Mouse (Mus musculus) kidney, adult 2 months (tissue): ENCODE measurements around the gene Ppil1. TPM values are rescaled to one million over a fixed set of nuclear protein-coding genes. Genes with fewer than 3 reads are reported as not detected.
A peak's percentile ranks its signal among the peaks of the same experiment; 100 is the strongest.
"Not testable (repeated sequence)": the region's sequence is repeated elsewhere in the genome, so short reads cannot be mapped to it uniquely, and the experiment has no call there.

ENCODE experiments used
- DNase-seq: peaks from one replicate; pipeline ENCODE4 v3.0.0; 2021
- H3K27ac ChIP-seq: fragments of 200-500 bp; 2 replicates; pipeline ENCODE4 v1.5.1; 2012; ENCODE audit warnings: low read depth, low read length, control low read depth, inconsistent platforms; ENCODE audit not compliant: insufficient read depth
- H3K27me3 ChIP-seq: fragments of 200-500 bp; replicated peaks from 2 replicates; pipeline ENCODE4 v1.6.1; 2012; ENCODE audit warnings: mild to moderate bottlenecking, moderate library complexity, low read length, inconsistent platforms; ENCODE audit not compliant: control insufficient read depth, insufficient read depth
- H3K36me3 ChIP-seq: fragments of 200-500 bp; 2 replicates; pipeline ENCODE4 v1.6.1; 2012; ENCODE audit warnings: mild to moderate bottlenecking, moderate library complexity, low read length, inconsistent platforms; ENCODE audit not compliant: control insufficient read depth, insufficient read depth
- H3K4me1 ChIP-seq: fragments of 200-500 bp; 2 replicates; pipeline ENCODE4 v1.6.1; 2011; ENCODE audit warnings: low read length; ENCODE audit not compliant: control insufficient read depth, insufficient read depth
- H3K4me3 ChIP-seq: fragments of 200-500 bp; 2 replicates; pipeline ENCODE4 v1.5.1; 2011; ENCODE audit warnings: mild to moderate bottlenecking, low read depth, low read length, control low read depth; ENCODE audit not compliant: insufficient read depth
- CTCF ChIP-seq: fragments of 200-500 bp; conservative IDR thresholded peaks from 2 replicates; pipeline ENCODE4 v1.5.1; 2011; ENCODE audit warnings: low read depth, mild to moderate bottlenecking, control low read depth, low read length, moderate library complexity, mixed read lengths; ENCODE audit not compliant: insufficient read depth, insufficient read length
- POLR2A ChIP-seq: fragments of 200-500 bp; IDR thresholded peaks from one replicate; pipeline ENCODE4 v1.6.1; 2011; ENCODE audit warnings: low read depth, low read length, control low read depth
- WGBS: fragments of 180-500 bp; shearing (Covaris S2); methylation state at CpG from one replicate; pipeline ENCODE4 v1.1.7; 2018; 5-methylcytosine and 5-hydroxymethylcytosine counted together
- polyA plus RNA-seq: library from polyadenylated mRNA; depleted of rRNA; stranded (reverse); fragments of >200 nt; gene quantifications from 2 replicates; pipeline ENCODE4 v1.2.3, GENCODE M21; 2012

Gene Ppil1
- polyA plus RNA-seq, 1 experiment: 23.5 TPM

DNA sequence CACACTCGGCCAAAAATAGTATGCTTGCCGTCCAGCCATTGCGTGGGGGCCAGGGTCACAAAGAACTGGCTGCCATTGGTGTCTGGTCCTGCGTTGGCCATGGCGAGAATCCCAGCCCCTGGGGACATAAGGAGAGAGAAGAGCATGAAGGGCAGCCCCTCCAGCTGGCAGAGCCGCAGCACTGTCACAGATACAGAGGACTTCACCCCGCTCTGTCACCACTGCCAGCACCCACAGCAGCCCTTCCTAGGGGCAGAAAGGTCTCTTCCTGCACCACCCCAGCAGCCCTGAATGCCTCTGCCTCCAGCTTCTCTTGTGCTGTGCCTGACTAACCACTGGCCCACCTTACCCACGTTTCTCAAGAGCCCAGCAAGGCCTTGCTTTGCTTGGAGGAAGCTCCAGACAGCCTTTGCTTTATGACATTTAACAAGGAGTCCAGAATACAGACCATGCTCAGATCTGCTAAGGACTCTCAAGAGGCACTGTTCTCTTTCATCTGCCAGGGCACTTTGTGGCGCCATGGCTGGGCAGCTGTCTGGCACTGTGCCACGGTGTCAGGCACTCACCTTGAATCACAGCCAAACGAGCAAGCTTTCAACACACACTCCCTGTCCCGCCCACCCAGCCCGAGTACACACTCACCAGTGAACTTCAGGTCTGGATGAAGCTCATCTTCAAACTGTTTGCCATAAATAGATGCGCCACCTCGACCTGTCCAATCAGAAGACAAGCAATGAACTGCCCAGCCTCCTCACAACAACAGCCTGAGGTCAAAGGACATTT, 12.2 kb downstream of the Ppil1 start:
- TF ChIP-seq CTCF (no peak), POLR2A (no peak)
- WGBS: 54% methylated on average over 15 of the region's 15 CpGs
- peak; percentile 93 for DNase-seq

GRCm38 (mm10) chr17:29251006-29251405, 13.0 kb downstream of the Ppil1 start:
- H3K4me1 ChIP-seq: peaks cover 19% of the 10 kb centered on the region
- not testable (repeated sequence) for H3K4me3 ChIP-seq, DNase-seq, H3K27ac ChIP-seq, H3K27me3 ChIP-seq, H3K36me3 ChIP-seq
- 84% methylated on average over 14 of the region's 14 CpGs for WGBS

More for the DNA sequence above, 12.2 kb downstream of the Ppil1 start:
- no peaks in the 10 kb centered on the region for H3K27me3 ChIP-seq
- no peaks in the 10 kb centered on the region for H3K36me3 ChIP-seq
- H3K4me3 ChIP-seq: no peak overlapping the region
- peaks cover 23% of the 10 kb centered on the region for H3K4me1 ChIP-seq
- peak overlapping the region; percentile 18; the same call in 1 of the 2 replicates for H3K27ac ChIP-seq

DNA sequence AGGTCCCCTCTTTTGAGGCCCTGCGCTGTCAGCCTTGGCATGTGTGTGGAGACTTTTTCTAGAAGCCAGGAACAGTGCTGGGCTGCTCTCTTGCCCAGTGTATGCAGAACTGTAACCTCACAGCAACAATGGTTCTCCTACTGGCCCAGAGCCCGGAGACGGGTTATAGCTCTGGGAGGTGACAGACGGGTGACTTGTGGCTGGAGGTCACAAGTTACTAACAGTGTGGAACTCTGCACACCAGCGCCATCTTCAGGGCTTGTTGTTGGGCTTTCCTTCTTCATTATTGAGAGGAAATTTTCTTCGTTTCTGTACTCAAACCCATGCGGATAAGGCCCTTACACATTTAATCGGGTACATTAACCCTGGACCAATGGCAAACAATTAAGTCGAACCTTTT, 14.5 kb downstream of the Ppil1 start:
- peak; percentile 83 for DNase-seq
- 46% methylated on average over 9 of the region's 9 CpGs for WGBS
- no peak overlapping the region for H3K4me3 ChIP-seq
- TF ChIP-seq CTCF (peak; percentile 47), POLR2A (no peak)
- H3K4me1 ChIP-seq: peaks cover 19% of the 10 kb centered on the region
- H3K36me3 ChIP-seq: no peaks in the 10 kb centered on the region
- no peaks in the 10 kb centered on the region for H3K27me3 ChIP-seq
- H3K27ac ChIP-seq: no peak overlapping the region

- no peak for TF ChIP-seq CTCF
- TF ChIP-seq POLR2A: no peak
- H3K4me3 ChIP-seq: no peak overlapping the region
Measured at GRCm38 (mm10) chr17:29247881-29248280, 16.1 kb downstream of the Ppil1 start.

DNA sequence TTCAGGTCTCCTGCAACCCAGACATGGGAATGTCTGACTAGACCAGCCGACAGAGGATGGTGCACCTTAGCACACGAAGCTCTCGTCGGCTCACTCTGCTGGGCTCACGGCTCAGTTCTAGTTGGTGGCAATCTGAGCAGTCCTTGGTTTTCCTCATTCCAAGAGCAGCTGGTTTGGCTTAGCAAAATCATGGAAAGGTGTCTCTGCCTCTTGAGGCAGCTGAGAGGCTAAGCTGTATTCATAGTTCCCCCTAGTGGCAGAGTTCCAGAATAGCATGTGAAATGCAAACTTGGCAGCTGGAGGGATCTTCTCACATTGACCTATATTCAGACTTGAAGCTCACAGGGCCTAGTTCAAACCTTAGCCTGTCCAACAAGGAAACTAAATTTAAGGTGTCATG, 17.4 kb downstream of the Ppil1 start:
- DNase-seq: peak; percentile 71
- Histone ChIP-seq H3K27ac (no peak overlapping the region), H3K36me3 (no peaks in the 10 kb centered on the region), H3K4me3 (no peak overlapping the region), H3K27me3 (no peaks in the 10 kb centered on the region), H3K4me1 (peaks cover 3% of the 10 kb centered on the region)
- WGBS: 21% methylated on average over 5 of the region's 5 CpGs
- TF ChIP-seq CTCF (peak; percentile 76), POLR2A (no peak)

More at GRCm38 (mm10) chr17:29247881-29248280, 16.1 kb downstream of the Ppil1 start:
- no peak for DNase-seq
- no peaks in the 10 kb centered on the region for H3K27me3 ChIP-seq
- H3K36me3 ChIP-seq: no peaks in the 10 kb centered on the region
- no peak overlapping the region for H3K27ac ChIP-seq
- H3K4me1 ChIP-seq: peaks cover 15% of the 10 kb centered on the region
- 79% methylated on average over 13 of the region's 13 CpGs for WGBS

DNA sequence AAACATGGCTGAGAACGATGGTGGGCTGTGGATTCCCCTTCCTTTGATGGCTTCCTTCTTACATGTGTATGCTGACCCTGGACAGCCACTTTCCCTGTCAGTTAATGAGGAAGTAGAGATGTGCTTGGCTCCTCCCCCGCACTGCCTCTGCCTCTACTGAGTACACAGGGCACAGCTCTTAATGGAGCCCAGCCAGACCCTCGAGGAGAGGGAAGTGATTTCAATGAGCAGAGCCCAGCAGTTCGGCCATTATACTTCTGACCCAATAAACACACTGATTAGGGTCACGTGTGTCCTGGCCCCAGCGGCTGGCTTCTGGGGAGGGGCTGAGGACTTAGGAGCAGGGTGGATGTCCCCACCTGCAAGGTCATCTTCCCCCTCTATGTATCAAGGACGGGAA, 18.3 kb downstream of the Ppil1 start:
- no peak for DNase-seq
- H3K4me1 ChIP-seq: no peaks in the 10 kb centered on the region

DNA sequence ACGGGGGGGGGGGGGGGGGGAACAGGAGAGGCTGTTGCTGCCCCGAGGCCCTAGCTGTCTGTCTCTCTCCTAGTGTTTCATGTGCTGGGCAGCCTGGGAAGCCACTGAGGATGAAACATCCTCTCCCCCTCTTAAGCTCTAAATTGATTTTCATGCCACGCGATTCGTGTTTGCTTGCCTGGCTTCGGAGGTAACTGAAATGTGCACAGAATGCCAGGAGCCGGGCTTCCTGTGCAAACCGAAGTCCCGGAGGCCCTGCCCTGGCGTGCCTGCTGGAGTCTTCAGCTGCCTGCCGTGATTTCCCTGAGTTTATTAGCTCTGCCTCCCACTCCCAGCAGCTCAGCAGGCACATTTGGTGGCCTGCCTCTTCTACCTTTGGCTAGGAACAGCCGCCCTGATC, 19.1 kb downstream of the Ppil1 start:
- 41% methylated on average over 12 of the region's 12 CpGs for WGBS
- no peak overlapping the region for H3K27ac ChIP-seq

More for the DNA sequence above, 18.3 kb downstream of the Ppil1 start:
- Histone ChIP-seq H3K27me3 (no peaks in the 10 kb centered on the region), H3K27ac (no peak overlapping the region), H3K36me3 (no peaks in the 10 kb centered on the region), H3K4me3 (no peak overlapping the region)
- 62% methylated on average over 7 of the region's 7 CpGs for WGBS
- TF ChIP-seq POLR2A (no peak), CTCF (no peak)

More for the DNA sequence above, 19.1 kb downstream of the Ppil1 start:
- Histone ChIP-seq H3K36me3 (no peaks in the 10 kb centered on the region), H3K27me3 (no peaks in the 10 kb centered on the region), H3K4me1 (no peaks in the 10 kb centered on the region), H3K4me3 (no peak overlapping the region)
- no peak for DNase-seq
- no peak for TF ChIP-seq CTCF
- no peak for TF ChIP-seq POLR2A
